Mouse (Mus musculus): ENCODE data around the gene Plxnc1. TPM values are rescaled to one million over a fixed set of nuclear protein-coding genes. Genes with fewer than 3 reads are reported as not detected.

Gene Plxnc1
- polyA plus RNA-seq, 1 experiment from 2014 or later = 2.5 TPM

DNA sequence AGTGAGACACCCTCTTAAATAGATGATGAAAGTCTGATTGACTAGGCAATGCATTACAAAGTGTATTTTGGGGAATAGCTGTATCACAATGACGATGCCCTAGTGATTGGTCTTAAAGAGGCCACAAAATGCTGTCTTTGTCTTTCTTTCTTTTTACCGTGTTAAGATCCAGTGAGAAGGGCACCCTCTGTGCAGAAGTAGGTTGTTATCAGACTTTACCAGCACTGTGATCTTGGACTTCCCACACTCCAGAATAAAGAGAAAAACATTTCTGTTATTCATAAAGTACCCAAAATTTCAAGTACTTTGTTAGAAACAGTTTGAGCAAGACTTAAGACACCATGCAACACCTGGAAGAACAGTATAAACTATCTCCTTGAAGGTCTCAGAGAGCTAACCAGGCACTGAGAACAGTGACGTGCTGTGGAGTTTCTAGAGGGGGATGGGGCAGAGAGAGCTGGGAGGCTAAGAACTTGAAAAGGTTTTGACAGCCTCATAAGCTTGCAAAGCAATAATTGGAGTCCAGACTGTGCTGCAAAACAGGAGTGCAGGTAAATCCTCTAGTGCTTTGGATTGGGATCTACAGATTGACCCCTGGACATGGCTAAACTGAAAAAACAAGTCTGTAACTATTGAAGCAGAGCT is 163.9 kb downstream of the Plxnc1 start:
- no peak for ATAC-seq (ENCODE audit: insufficient number of reproducible peaks, low FRiP score, low TSS enrichment, low read depth)
- Histone ChIP-seq H3K4me2 (replicated peaks) (no peak overlapping the region), H3K36me3 (0 out of 2 replicates have a peak, but pooled peaks cover 3% of the 10 kb centered on the region), H3K4me3 (replicated peaks) (no peak overlapping the region), H3K27ac (replicated peaks) (no peak overlapping the region), H3K9me3 (replicated peaks) (no peaks in the 10 kb centered on the region), H3K9ac (no peak overlapping the region), H3K4me1 (no peaks in the 10 kb centered on the region), H3K27me3 (no peaks in the 10 kb centered on the region)
- WGBS = 79% methylated on average over 3 of the region's 3 CpGs

DNA sequence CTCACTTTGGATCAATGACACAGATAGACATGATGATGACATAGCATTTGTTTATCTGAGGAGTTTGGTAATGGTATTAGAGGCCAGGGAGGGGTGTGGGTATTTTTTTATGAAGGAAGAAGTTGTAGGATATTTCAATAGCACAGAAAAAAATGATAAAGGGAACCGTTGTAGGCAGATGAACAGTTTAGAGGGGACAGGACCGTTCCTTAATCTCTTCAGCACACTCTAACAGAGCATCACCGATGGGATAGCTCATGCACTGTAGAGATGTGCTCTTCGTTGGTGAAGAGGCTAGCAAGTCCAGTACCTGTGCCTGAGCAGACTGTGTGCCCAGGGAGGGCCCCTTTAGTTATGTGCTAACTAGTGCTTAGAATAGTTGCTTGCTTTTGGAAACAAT is 165.3 kb downstream of the Plxnc1 start:
- no peak for ATAC-seq (ENCODE audit: insufficient number of reproducible peaks, low FRiP score, low TSS enrichment, low read depth)
- H3K9ac ChIP-seq = no peak overlapping the region
- H3K4me2 ChIP-seq (replicated peaks) = no peak overlapping the region
- no peaks in the 10 kb centered on the region for H3K4me1 ChIP-seq
- no peaks in the 10 kb centered on the region for H3K9me3 ChIP-seq (replicated peaks)
- 97% methylated on average over 4 of the region's 4 CpGs for WGBS
- H3K36me3 ChIP-seq = 0 out of 2 replicates have a peak, but pooled peaks cover 3% of the 10 kb centered on the region
- H3K4me3 ChIP-seq (replicated peaks) = no peak overlapping the region
- H3K27ac ChIP-seq (replicated peaks) = no peak overlapping the region
- H3K27me3 ChIP-seq = no peaks in the 10 kb centered on the region

DNA sequence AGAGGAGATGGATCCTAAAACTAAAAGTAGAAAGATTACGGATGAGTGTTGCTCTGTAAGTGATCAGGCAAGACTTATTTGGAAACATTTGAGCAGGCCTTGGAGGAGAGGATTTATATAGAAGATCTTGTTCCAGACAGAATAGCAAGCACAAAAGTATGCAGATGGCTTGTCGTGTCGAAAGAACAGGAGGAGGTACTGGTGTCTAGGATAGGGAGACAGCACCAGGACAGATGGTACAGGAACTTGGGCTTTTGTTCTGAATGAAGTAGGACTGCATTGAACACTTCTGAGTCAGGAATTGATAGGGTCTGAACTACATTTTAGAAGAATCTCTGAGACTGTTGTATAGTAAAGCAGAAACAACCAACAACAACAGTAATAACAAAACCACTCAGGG is 167.1 kb downstream of the Plxnc1 start:
- Histone ChIP-seq H3K27ac (replicated peaks) (no peak overlapping the region), H3K9ac (no peak overlapping the region), H3K9me3 (replicated peaks) (no peaks in the 10 kb centered on the region), H3K4me2 (replicated peaks) (no peak overlapping the region), H3K36me3 (0 out of 2 replicates have a peak, but pooled peaks cover 3% of the 10 kb centered on the region), H3K4me3 (replicated peaks) (no peak overlapping the region), H3K27me3 (no peaks in the 10 kb centered on the region), H3K4me1 (no peaks in the 10 kb centered on the region)
- ATAC-seq (ENCODE audit: insufficient number of reproducible peaks, low FRiP score, low TSS enrichment, low read depth) = no peak
- 96% methylated on average over 3 of the region's 3 CpGs for WGBS

DNA sequence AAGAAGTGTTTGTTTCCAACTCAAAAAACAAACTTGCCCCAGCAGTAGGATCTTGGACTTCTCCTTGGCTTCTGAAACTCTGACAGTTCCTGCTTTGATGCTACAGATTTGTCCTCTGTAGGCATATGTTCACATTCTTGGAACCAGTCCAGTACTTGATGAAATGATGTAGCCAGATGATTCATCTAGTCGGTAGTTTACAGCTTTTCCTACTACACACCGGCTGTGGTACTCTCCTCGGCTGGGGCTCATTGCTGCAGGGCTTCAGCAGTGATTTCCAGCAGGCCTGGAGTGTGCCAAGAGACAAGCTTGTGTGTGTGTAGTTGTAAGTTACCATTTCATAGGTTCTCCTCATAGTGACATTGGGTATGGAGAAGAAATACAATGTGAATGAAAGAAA is 173.1 kb downstream of the Plxnc1 start:
- H3K27ac ChIP-seq (replicated peaks) = no peak overlapping the region
- WGBS = 9% methylated on average over 3 of the region's 3 CpGs
- no peak overlapping the region for H3K9ac ChIP-seq
- H3K9me3 ChIP-seq (replicated peaks) = no peaks in the 10 kb centered on the region
- H3K36me3 ChIP-seq = no peaks in the 10 kb centered on the region
- no peak overlapping the region for H3K4me3 ChIP-seq (replicated peaks)
- H3K4me1 ChIP-seq = no peaks in the 10 kb centered on the region
- no peak overlapping the region for H3K4me2 ChIP-seq (replicated peaks)
- no peaks in the 10 kb centered on the region for H3K27me3 ChIP-seq
- ATAC-seq (ENCODE audit: insufficient number of reproducible peaks, low FRiP score, low TSS enrichment, low read depth) = no peak

DNA sequence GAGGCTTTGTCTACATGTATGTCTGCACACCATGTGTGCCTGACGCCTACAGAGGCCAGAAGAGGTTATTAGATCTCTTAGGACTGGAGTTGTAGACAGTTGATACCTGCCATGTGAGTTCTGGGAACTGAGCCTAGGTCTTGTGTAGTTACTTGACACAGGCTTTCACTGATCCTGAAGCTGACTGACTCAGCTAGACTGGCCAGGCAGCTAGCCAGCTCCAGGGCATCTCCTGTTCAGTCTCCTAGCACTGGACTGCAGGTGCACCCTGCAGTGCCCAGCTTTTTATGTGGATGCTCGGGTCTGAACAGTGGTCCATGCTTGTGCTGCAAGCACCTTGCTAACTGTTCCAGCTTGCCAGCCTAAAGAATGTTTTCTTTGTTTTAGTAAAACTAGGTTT is 197.6 kb downstream of the Plxnc1 start:
- H3K36me3 ChIP-seq = peaks cover 4% of the 10 kb centered on the region; the same call in 1 of the 2 replicates
- no peak overlapping the region for H3K9ac ChIP-seq
- no peaks in the 10 kb centered on the region for H3K4me1 ChIP-seq
- ATAC-seq (ENCODE audit: insufficient number of reproducible peaks, low FRiP score, low TSS enrichment, low read depth) = no peak
- H3K27me3 ChIP-seq = no peaks in the 10 kb centered on the region
- no peaks in the 10 kb centered on the region for H3K9me3 ChIP-seq (replicated peaks)
- H3K4me2 ChIP-seq (replicated peaks) = no peak overlapping the region
- 72% methylated on average over 2 of the region's 2 CpGs for WGBS
- H3K4me3 ChIP-seq (replicated peaks) = no peak overlapping the region
- H3K27ac ChIP-seq (replicated peaks) = no peak overlapping the region

DNA sequence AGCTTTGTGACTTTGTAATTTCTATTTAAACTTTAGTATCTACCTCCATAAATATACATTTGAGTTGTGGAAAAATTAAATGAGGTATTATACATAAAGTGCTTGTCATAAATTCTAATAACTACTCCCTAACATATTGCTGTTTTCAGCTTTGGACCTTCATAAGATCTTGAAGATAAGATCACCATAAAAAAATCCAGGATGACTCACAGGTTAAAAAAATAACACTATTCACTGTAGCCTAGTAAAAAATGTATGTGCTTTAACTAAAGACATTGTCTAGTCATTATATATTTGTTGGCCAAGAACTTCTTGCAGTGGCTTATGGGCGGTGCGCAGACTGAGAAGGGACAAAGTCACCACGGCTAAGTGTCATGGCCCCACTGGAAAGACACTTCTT is 203.2 kb downstream of the Plxnc1 start:
- no peak overlapping the region for H3K9ac ChIP-seq
- H3K27me3 ChIP-seq = no peaks in the 10 kb centered on the region
- H3K36me3 ChIP-seq = no peaks in the 10 kb centered on the region
- H3K9me3 ChIP-seq (replicated peaks) = no peaks in the 10 kb centered on the region
- ATAC-seq (ENCODE audit: insufficient number of reproducible peaks, low FRiP score, low TSS enrichment, low read depth) = no peak
- no peaks in the 10 kb centered on the region for H3K4me1 ChIP-seq
- 96% methylated on average over 3 of the region's 3 CpGs for WGBS
- H3K4me2 ChIP-seq (replicated peaks) = no peak overlapping the region
- H3K27ac ChIP-seq (replicated peaks) = no peak overlapping the region
- H3K4me3 ChIP-seq (replicated peaks) = no peak overlapping the region

Data from embryonic facial prominence, embryonic 15.5 days (tissue).